Mouse (Mus musculus) liver, embryonic 14.5 days (tissue): Measurements from ENCODE around the gene Rpl9-ps6.
"Not testable (repeated sequence)": the region's sequence is repeated elsewhere in the genome, so short reads cannot be mapped to it uniquely, and the experiment has no call there.

Experiments
- CTCF ChIP-seq: IDR thresholded peaks from 2 replicates; pipeline ENCODE4 v1.5.1; 2016; ENCODE audit warnings: antibody characterized with exemption, low read depth, control low read depth
- EP300 ChIP-seq: IDR thresholded peaks from 2 replicates; pipeline ENCODE4 v1.6.1; 2016; ENCODE audit warnings: antibody characterized with exemption, low read depth

DNA sequence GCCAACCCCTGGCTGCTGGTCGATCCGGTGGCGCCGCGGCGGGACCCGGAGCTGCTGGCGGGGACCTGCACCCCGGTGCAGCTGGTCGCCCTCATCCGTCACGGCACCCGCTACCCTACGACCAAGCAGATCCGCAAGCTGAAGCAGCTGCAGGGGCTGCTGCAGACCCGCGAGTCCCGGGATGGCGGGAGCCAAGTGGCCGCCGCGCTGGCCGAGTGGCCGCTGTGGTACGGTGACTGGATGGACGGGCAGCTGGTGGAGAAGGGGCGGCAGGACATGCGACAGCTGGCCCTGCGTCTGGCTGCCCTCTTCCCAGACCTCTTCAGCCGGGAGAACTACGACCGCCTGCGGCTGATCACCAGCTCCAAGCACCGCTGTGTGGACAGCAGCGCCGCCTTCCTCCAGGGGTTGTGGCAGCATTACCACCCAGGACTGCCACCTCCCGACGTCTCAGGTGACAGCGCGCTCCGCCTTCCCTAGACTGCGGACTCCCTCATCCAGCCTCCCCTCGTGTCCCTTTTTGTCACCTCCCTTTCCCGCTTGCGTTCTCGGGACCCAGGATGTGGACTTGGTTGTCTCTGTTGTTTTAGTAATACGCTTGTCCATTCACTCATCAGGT lies 19.8 kb upstream of the Rpl9-ps6 start:
- TF ChIP-seq CTCF = peak; percentile 85
- TF ChIP-seq EP300 = not testable (repeated sequence)
